Mouse (Mus musculus): ENCODE measurements at regions not wholly inside any gene's neighbourhood (a gene's known extent, or its start where the extent isn't known, plus 50 kb on each side); places are given as distances from the start of the nearest gene placed in this dataset.

DNA sequence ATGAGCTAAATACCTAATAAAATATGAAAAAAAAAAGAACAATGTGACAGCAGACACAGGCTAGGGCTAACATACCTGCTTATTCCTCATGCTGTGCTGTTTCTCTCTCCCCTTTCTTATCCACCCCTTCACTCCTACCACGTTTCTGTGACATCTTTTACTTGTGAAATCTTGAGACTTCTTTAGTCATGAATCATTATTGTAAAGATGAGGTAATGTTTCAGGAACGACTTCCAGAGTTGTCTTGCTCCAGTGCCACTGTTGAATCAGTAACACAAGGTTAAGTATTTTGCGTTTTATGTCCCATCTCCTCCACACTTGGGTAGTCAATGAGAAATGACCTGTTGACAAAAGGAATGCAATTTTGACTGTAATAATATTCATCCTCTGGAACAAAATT is 445.3 kb upstream of the Adamts5 start:
- TF ChIP-seq POLR2A (IDR thresholded peaks at IDR 0.05; ENCODE audit: low read depth, low read length) (no peak), CTCF (IDR thresholded peaks at IDR 0.05; ENCODE audit: extremely low read depth, insufficient read length, insufficient replicate concordance, low read depth, low read length) (no peak)
